In the genomic region with DNA sequence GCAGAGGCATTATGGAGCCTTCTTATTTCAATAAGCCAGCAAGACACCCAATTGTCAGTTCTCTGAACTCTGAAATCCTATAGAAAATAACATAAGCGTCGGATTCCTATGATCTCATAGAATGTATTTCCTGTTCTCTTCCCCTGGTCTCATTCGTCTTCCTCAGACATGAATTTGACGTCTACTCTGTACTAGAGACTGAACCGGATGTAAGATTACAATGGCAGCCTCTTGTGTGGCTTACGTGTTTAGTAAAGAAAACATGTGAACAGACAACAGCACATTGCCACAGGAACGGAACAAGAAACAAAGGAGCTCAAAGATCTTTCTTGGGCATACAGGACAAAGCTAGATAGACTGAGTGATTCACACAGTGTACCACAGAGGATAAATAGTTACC, we compare ENCODE assay signal across 17 mouse cellular contexts. TPM values are rescaled to one million over a fixed set of nuclear protein-coding genes. Genes with fewer than 3 reads are reported as not detected.
"Had no signal": no experiment of that assay in that cellular context is flagged by ENCODE, and none has a peak within 500 bp of the region (broad histone marks: within the 10 kb centered on the region; RNA-seq: fewer than 3 reads in every experiment).

No protein-coding gene starts in this region.

- H3K9me3 ChIP-seq: liver, embryonic 13.5 days; liver, embryonic 15.5 days; midbrain, embryonic 13.5 days; midbrain, embryonic 15.5 days; neural tube, embryonic 12.5 days; stomach, embryonic 15.5 days had no signal

- H3K4me2 ChIP-seq: liver, embryonic 11.5 days; liver, embryonic 13.5 days; liver, embryonic 15.5 days; midbrain, embryonic 11.5 days; midbrain, embryonic 13.5 days; midbrain, embryonic 15.5 days; neural tube, embryonic 12.5 days; stomach, embryonic 15.5 days had no signal

- H3K27ac ChIP-seq: liver, embryonic 13.5 days; liver, embryonic 15.5 days; macrophage; midbrain, embryonic 13.5 days; midbrain, embryonic 15.5 days; neural tube, embryonic 12.5 days; stomach, embryonic 15.5 days; stomach, postnatal 0 days had no signal

- H3K36me3 ChIP-seq: liver, embryonic 13.5 days; liver, embryonic 15.5 days; midbrain, embryonic 13.5 days; midbrain, embryonic 15.5 days; neural tube, embryonic 12.5 days; stomach, embryonic 15.5 days had no signal

- ATAC-seq: liver, postnatal 0 days; midbrain, embryonic 13.5 days; midbrain, embryonic 15.5 days had no signal

- H3K4me3 ChIP-seq: liver, embryonic 13.5 days; liver, embryonic 15.5 days; midbrain, embryonic 13.5 days; midbrain, embryonic 15.5 days; neural tube, embryonic 12.5 days; stomach, embryonic 15.5 days had no signal

- H3K27me3 ChIP-seq: midbrain, embryonic 15.5 days had no signal

- H3K9ac ChIP-seq: liver, embryonic 13.5 days; liver, embryonic 15.5 days; liver, postnatal 0 days; midbrain, embryonic 13.5 days; midbrain, embryonic 15.5 days; neural tube, embryonic 12.5 days; stomach, embryonic 15.5 days had no signal

- DNase-seq: liver, embryonic 13.5 days; liver, postnatal 0 days; lung, postnatal 14 days; right cerebral cortex, postnatal 14 days; thymus, adult 2 months; thymus, postnatal 25 days; thymus, postnatal 4 days had no signal

- H3K4me1 ChIP-seq: liver, embryonic 13.5 days; liver, embryonic 15.5 days; megakaryocyte, embryonic 14.5 days; neural tube, embryonic 12.5 days; stomach, embryonic 15.5 days had no signal

RNA-seq across cellular contexts. Expression of a gene that starts 5.3 kb away (rescaled TPM):
- polyA plus RNA-seq: liver, postnatal 0 days; macrophage had no signal
